Mouse (Mus musculus): ENCODE results near the gene Msl1. TPM values are rescaled to one million over a fixed set of nuclear protein-coding genes. Genes with fewer than 3 reads are reported as not detected.

The Msl1 gene
- polyA plus RNA-seq, 1 experiment = 83.8 TPM

- no peaks in the 10 kb centered on the region for H3K4me1 ChIP-seq (ENCODE audit: control insufficient read depth, insufficient read depth, low read length)
- no peak overlapping the region for H3K4me3 ChIP-seq (ENCODE audit: insufficient read depth, low read length)
- H3K27ac ChIP-seq (ENCODE audit: insufficient read depth, low read length) = no peak overlapping the region
- TF ChIP-seq POLR2A (IDR thresholded peaks at IDR 0.05; ENCODE audit: low read depth, low read length) (no peak), CTCF (IDR thresholded peaks at IDR 0.05; ENCODE audit: borderline replicate concordance, insufficient read depth, low read length) (no peak)
Observed at GRCm38 (mm10) chr11:98835725-98836124, 40.4 kb downstream of the Msl1 start.

GRCm38 (mm10) chr11:98836128-98836527, 40.8 kb downstream of the Msl1 start:
- Histone ChIP-seq H3K27ac (ENCODE audit: insufficient read depth, low read length) (no peak overlapping the region), H3K4me1 (ENCODE audit: control insufficient read depth, insufficient read depth, low read length) (no peaks in the 10 kb centered on the region), H3K4me3 (ENCODE audit: insufficient read depth, low read length) (no peak overlapping the region)
- TF ChIP-seq CTCF (IDR thresholded peaks at IDR 0.05; ENCODE audit: borderline replicate concordance, insufficient read depth, low read length) (no peak), POLR2A (IDR thresholded peaks at IDR 0.05; ENCODE audit: low read depth, low read length) (no peak)

GRCm38 (mm10) chr11:98836651-98837141, 41.4 kb downstream of the Msl1 start, which contains the start of gene Rapgefl1:
Rapgefl1 (plus strand) TSS chr11:98836785.
- H3K4me3 ChIP-seq (ENCODE audit: insufficient read depth, low read length) = peak within 1 kb of the TSS; percentile 44
- no peak within 1 kb of the TSS for H3K27ac ChIP-seq (ENCODE audit: insufficient read depth, low read length)
- no peaks in the 10 kb centered on the region for H3K4me1 ChIP-seq (ENCODE audit: control insufficient read depth, insufficient read depth, low read length)
- TF ChIP-seq CTCF (IDR thresholded peaks at IDR 0.05; ENCODE audit: borderline replicate concordance, insufficient read depth, low read length) = no peak
- TF ChIP-seq POLR2A (IDR thresholded peaks at IDR 0.05; ENCODE audit: low read depth, low read length) = peak; percentile 59

GRCm38 (mm10) chr11:98837231-98837704, 42.0 kb downstream of the Msl1 start:
- H3K4me1 ChIP-seq (ENCODE audit: control insufficient read depth, insufficient read depth, low read length) = no peaks in the 10 kb centered on the region
- no peak overlapping the region for H3K27ac ChIP-seq (ENCODE audit: insufficient read depth, low read length)
- TF ChIP-seq CTCF (IDR thresholded peaks at IDR 0.05; ENCODE audit: borderline replicate concordance, insufficient read depth, low read length) = no peak
- no peak for TF ChIP-seq POLR2A (IDR thresholded peaks at IDR 0.05; ENCODE audit: low read depth, low read length)
- peak overlapping the region; percentile 44 for H3K4me3 ChIP-seq (ENCODE audit: insufficient read depth, low read length)

GRCm38 (mm10) chr11:98837917-98838316, 42.6 kb downstream of the Msl1 start:
- Histone ChIP-seq H3K27ac (ENCODE audit: insufficient read depth, low read length) (no peak overlapping the region), H3K4me3 (ENCODE audit: insufficient read depth, low read length) (no peak overlapping the region), H3K4me1 (ENCODE audit: control insufficient read depth, insufficient read depth, low read length) (no peaks in the 10 kb centered on the region)
- TF ChIP-seq CTCF (IDR thresholded peaks at IDR 0.05; ENCODE audit: borderline replicate concordance, insufficient read depth, low read length) = no peak
- TF ChIP-seq POLR2A (IDR thresholded peaks at IDR 0.05; ENCODE audit: low read depth, low read length) = no peak

GRCm38 (mm10) chr11:98838512-98838911, 43.2 kb downstream of the Msl1 start:
- no peak overlapping the region for H3K27ac ChIP-seq (ENCODE audit: insufficient read depth, low read length)
- H3K4me3 ChIP-seq (ENCODE audit: insufficient read depth, low read length) = no peak overlapping the region
- no peaks in the 10 kb centered on the region for H3K4me1 ChIP-seq (ENCODE audit: control insufficient read depth, insufficient read depth, low read length)
- TF ChIP-seq POLR2A (IDR thresholded peaks at IDR 0.05; ENCODE audit: low read depth, low read length) = no peak
- no peak for TF ChIP-seq CTCF (IDR thresholded peaks at IDR 0.05; ENCODE audit: borderline replicate concordance, insufficient read depth, low read length)

- Histone ChIP-seq H3K27ac (ENCODE audit: insufficient read depth, low read length) (no peak overlapping the region), H3K4me1 (ENCODE audit: control insufficient read depth, insufficient read depth, low read length) (no peaks in the 10 kb centered on the region), H3K4me3 (ENCODE audit: insufficient read depth, low read length) (no peak overlapping the region)
- TF ChIP-seq POLR2A (IDR thresholded peaks at IDR 0.05; ENCODE audit: low read depth, low read length) = no peak
- no peak for TF ChIP-seq CTCF (IDR thresholded peaks at IDR 0.05; ENCODE audit: borderline replicate concordance, insufficient read depth, low read length)
Observed at GRCm38 (mm10) chr11:98839402-98839801, 44.1 kb downstream of the Msl1 start.

GRCm38 (mm10) chr11:98839897-98840296, 44.6 kb downstream of the Msl1 start:
- TF ChIP-seq POLR2A (IDR thresholded peaks at IDR 0.05; ENCODE audit: low read depth, low read length) = no peak
- TF ChIP-seq CTCF (IDR thresholded peaks at IDR 0.05; ENCODE audit: borderline replicate concordance, insufficient read depth, low read length) = no peak
- Histone ChIP-seq H3K4me3 (ENCODE audit: insufficient read depth, low read length) (no peak overlapping the region), H3K27ac (ENCODE audit: insufficient read depth, low read length) (no peak overlapping the region), H3K4me1 (ENCODE audit: control insufficient read depth, insufficient read depth, low read length) (no peaks in the 10 kb centered on the region)

GRCm38 (mm10) chr11:98846016-98846415, 50.7 kb downstream of the Msl1 start:
- no peaks in the 10 kb centered on the region for H3K4me1 ChIP-seq (ENCODE audit: control insufficient read depth, insufficient read depth, low read length)
- no peak overlapping the region for H3K27ac ChIP-seq (ENCODE audit: insufficient read depth, low read length)
- no peak overlapping the region for H3K4me3 ChIP-seq (ENCODE audit: insufficient read depth, low read length)
- no peak for TF ChIP-seq CTCF (IDR thresholded peaks at IDR 0.05; ENCODE audit: borderline replicate concordance, insufficient read depth, low read length)
- TF ChIP-seq POLR2A (IDR thresholded peaks at IDR 0.05; ENCODE audit: low read depth, low read length) = no peak

GRCm38 (mm10) chr11:98846865-98847604, 51.7 kb downstream of the Msl1 start:
- Histone ChIP-seq H3K27ac (ENCODE audit: insufficient read depth, low read length) (no peak overlapping the region), H3K4me1 (ENCODE audit: control insufficient read depth, insufficient read depth, low read length) (no peaks in the 10 kb centered on the region), H3K4me3 (ENCODE audit: insufficient read depth, low read length) (no peak overlapping the region)
- no peak for TF ChIP-seq POLR2A (IDR thresholded peaks at IDR 0.05; ENCODE audit: low read depth, low read length)
- no peak for TF ChIP-seq CTCF (IDR thresholded peaks at IDR 0.05; ENCODE audit: borderline replicate concordance, insufficient read depth, low read length)
